Mouse (Mus musculus): Measurements from ENCODE around the gene Icam2. TPM values are rescaled to one million over a fixed set of nuclear protein-coding genes. Genes with fewer than 3 reads are reported as not detected.

Icam2 gene
- polyA plus RNA-seq, 1 experiment, result 19.4 TPM

DNA sequence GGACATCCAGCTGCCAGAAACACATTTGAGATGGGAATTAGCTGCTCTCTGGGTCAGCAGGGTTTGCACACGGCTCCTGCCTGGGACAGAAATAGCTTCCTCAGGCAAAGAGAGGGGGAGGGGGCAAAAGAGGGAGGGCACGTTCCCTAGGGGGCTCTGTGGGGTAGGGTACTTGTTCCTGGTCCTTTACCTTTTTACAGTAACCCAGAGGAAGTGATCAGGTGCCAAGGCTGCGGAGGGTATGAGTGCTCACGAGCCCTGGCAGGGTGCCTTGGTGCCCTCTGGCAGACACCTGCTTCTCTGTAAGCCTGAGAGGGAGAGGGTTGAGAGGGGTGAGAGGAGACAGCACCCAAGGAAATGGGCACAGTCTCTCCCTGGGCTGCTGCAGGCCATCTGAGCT, 55.4 kb downstream of the Icam2 start:
- Histone ChIP-seq H3K27me3 (replicated peaks) (peaks cover 58% of the 10 kb centered on the region), H3K4me1 (peaks cover 20% of the 10 kb centered on the region), H3K4me3 (replicated peaks) (no peak overlapping the region), H3K36me3 (replicated peaks; ENCODE audit: low read length) (no peaks in the 10 kb centered on the region), H3K9me3 (peaks cover 8% of the 10 kb centered on the region; the same call in 1 of the 2 replicates)
- TF ChIP-seq FLI1 (IDR thresholded peaks at IDR 0.05; ENCODE audit: low read length) (no peak), GATA1 (IDR thresholded peaks at IDR 0.05; ENCODE audit: borderline replicate concordance, low read length) (no peak)

GRCm38 (mm10) chr11:106329682-106330081, 58.2 kb downstream of the Icam2 start:
- peaks cover 60% of the 10 kb centered on the region for H3K27me3 ChIP-seq (replicated peaks)
- H3K9me3 ChIP-seq, result peaks cover 4% of the 10 kb centered on the region; the same call in 1 of the 2 replicates
- no peaks in the 10 kb centered on the region for H3K36me3 ChIP-seq (replicated peaks; ENCODE audit: low read length)
- TF ChIP-seq FLI1 (IDR thresholded peaks at IDR 0.05; ENCODE audit: low read length) (no peak), GATA1 (IDR thresholded peaks at IDR 0.05; ENCODE audit: borderline replicate concordance, low read length) (no peak)
- H3K4me1 ChIP-seq, result peaks cover 32% of the 10 kb centered on the region
- H3K4me3 ChIP-seq (replicated peaks), result no peak overlapping the region

DNA sequence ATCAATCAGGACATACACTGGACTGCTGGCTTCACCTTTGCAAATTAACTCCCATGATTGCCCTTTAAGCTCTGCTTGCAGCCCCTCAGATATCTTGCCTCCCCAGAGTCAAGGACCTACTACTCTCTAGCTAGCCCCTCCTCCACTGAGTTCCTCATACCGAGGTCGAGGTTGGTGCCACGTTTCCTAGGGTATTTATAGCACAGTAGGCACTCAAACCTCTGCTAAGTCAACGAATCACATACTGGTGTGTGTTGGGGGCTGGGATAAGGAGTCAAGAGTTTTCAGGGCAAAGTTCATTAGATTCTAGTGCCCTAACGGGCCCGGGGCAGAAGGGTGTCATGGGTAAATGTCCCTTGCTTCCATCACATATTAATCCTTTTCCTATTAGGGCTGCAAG, 58.7 kb downstream of the Icam2 start:
- peaks cover 28% of the 10 kb centered on the region for H3K4me1 ChIP-seq
- no peak overlapping the region for H3K4me3 ChIP-seq (replicated peaks)
- TF ChIP-seq GATA1 (IDR thresholded peaks at IDR 0.05; ENCODE audit: borderline replicate concordance, low read length) (no peak), FLI1 (IDR thresholded peaks at IDR 0.05; ENCODE audit: low read length) (no peak)
- peaks cover 64% of the 10 kb centered on the region for H3K27me3 ChIP-seq (replicated peaks)
- peaks cover 4% of the 10 kb centered on the region; the same call in 1 of the 2 replicates for H3K9me3 ChIP-seq
- no peaks in the 10 kb centered on the region for H3K36me3 ChIP-seq (replicated peaks; ENCODE audit: low read length)

GRCm38 (mm10) chr11:106328521-106328920, 59.4 kb downstream of the Icam2 start:
- no peaks in the 10 kb centered on the region for H3K36me3 ChIP-seq (replicated peaks; ENCODE audit: low read length)
- peaks cover 4% of the 10 kb centered on the region; the same call in 1 of the 2 replicates for H3K9me3 ChIP-seq
- no peak overlapping the region for H3K4me3 ChIP-seq (replicated peaks)
- no peak for TF ChIP-seq GATA1 (IDR thresholded peaks at IDR 0.05; ENCODE audit: borderline replicate concordance, low read length)
- TF ChIP-seq FLI1 (IDR thresholded peaks at IDR 0.05; ENCODE audit: low read length), result no peak
- peaks cover 67% of the 10 kb centered on the region for H3K27me3 ChIP-seq (replicated peaks)
- peaks cover 23% of the 10 kb centered on the region for H3K4me1 ChIP-seq

Other genes with a start within 250 kb of the Icam2 start
- gene Gm10840, start 227.2 kb downstream of the Icam2 start, polyA plus RNA-seq (2012; ENCODE audit: insufficient read depth, low replicate concordance), result not detected in 2 replicates
- 121 and 146 TPM in 2 replicates for gene Limd2, start 227.2 kb downstream of the Icam2 start, polyA plus RNA-seq (2012; ENCODE audit: insufficient read depth, low replicate concordance)
- 50.4 and 187 TPM in 2 replicates for gene Strada, start 185.9 kb downstream of the Icam2 start, polyA plus RNA-seq (2012; ENCODE audit: insufficient read depth, low replicate concordance)
- 1.4 and 4.7 TPM in 2 replicates for gene Ccdc47, start 171.7 kb downstream of the Icam2 start, polyA plus RNA-seq (2012; ENCODE audit: insufficient read depth, low replicate concordance)
- gene Ddx42, start 171.1 kb downstream of the Icam2 start, polyA plus RNA-seq (2012; ENCODE audit: insufficient read depth, low replicate concordance), result 4.9 and 12.1 TPM in 2 replicates
- gene Ftsj3, start 132.0 kb downstream of the Icam2 start, polyA plus RNA-seq (2012; ENCODE audit: insufficient read depth, low replicate concordance), result 6.7 TPM in 1 of 2 replicates, not detected in the other
- 1.8 and 34.7 TPM in 2 replicates for gene Psmc5, start 131.9 kb downstream of the Icam2 start, polyA plus RNA-seq (2012; ENCODE audit: insufficient read depth, low replicate concordance)
- gene Smarcd2, start 115.1 kb downstream of the Icam2 start, polyA plus RNA-seq (2012; ENCODE audit: insufficient read depth, low replicate concordance), result 51.3 and 84.6 TPM in 2 replicates
- not detected in 2 replicates for gene Tcam1, start 111.4 kb downstream of the Icam2 start, polyA plus RNA-seq (2012; ENCODE audit: insufficient read depth, low replicate concordance)
- gene Gh, start 86.2 kb downstream of the Icam2 start, polyA plus RNA-seq (2012; ENCODE audit: insufficient read depth, low replicate concordance), result not detected in 2 replicates
- 1.1 TPM in 1 of 2 replicates, not detected in the other for gene Cd79b, start 73.3 kb downstream of the Icam2 start, polyA plus RNA-seq (2012; ENCODE audit: insufficient read depth, low replicate concordance)
- not detected in 2 replicates for gene Scn4a, start 34.8 kb downstream of the Icam2 start, polyA plus RNA-seq (2012; ENCODE audit: insufficient read depth, low replicate concordance)
- gene Prr29, start 22.6 kb downstream of the Icam2 start, polyA plus RNA-seq (2012; ENCODE audit: insufficient read depth, low replicate concordance), result not detected in 2 replicates
- gene Ern1, start 99.8 kb upstream of the Icam2 start, polyA plus RNA-seq (2012; ENCODE audit: insufficient read depth, low replicate concordance), result 0.86 and 3.0 TPM in 2 replicates
- 7.4 TPM in 1 of 2 replicates, not detected in the other for gene Tex2, start 225.3 kb upstream of the Icam2 start, polyA plus RNA-seq (2012; ENCODE audit: insufficient read depth, low replicate concordance)